Mouse (Mus musculus): Measurements from ENCODE around the gene Aff1.

Aff1 gene

GRCm38 (mm10) chr5:103772252-103772651 lies 80.1 kb downstream of the Aff1 start:
- no peak for DNase-seq (ENCODE audit: low read depth)

GRCm38 (mm10) chr5:103773100-103773552 lies 81.0 kb downstream of the Aff1 start:
- no peak for DNase-seq (ENCODE audit: low read depth)

GRCm38 (mm10) chr5:103774703-103775333 lies 82.6 kb downstream of the Aff1 start:
- no peak for DNase-seq (ENCODE audit: low read depth)

GRCm38 (mm10) chr5:103775429-103775828 lies 83.3 kb downstream of the Aff1 start:
- DNase-seq (ENCODE audit: low read depth): no peak

- DNase-seq (ENCODE audit: low read depth): no peak
Measured at GRCm38 (mm10) chr5:103776842-103777241, 84.7 kb downstream of the Aff1 start.

- DNase-seq (ENCODE audit: low read depth): no peak
Measured at GRCm38 (mm10) chr5:103777446-103777845, 85.3 kb downstream of the Aff1 start.

GRCm38 (mm10) chr5:103778314-103779117 lies 86.3 kb downstream of the Aff1 start:
- no peak for DNase-seq (ENCODE audit: low read depth)

GRCm38 (mm10) chr5:103779836-103780235 lies 87.7 kb downstream of the Aff1 start:
- DNase-seq (ENCODE audit: low read depth): no peak

- DNase-seq (ENCODE audit: low read depth): no peak
Measured at GRCm38 (mm10) chr5:103780266-103780665, 88.1 kb downstream of the Aff1 start.

GRCm38 (mm10) chr5:103780836-103781235 lies 88.7 kb downstream of the Aff1 start:
- DNase-seq (ENCODE audit: low read depth): no peak

- DNase-seq (ENCODE audit: low read depth): no peak
Measured at GRCm38 (mm10) chr5:103783086-103783668, 91.0 kb downstream of the Aff1 start.

GRCm38 (mm10) chr5:103786096-103786495 lies 93.9 kb downstream of the Aff1 start:
- DNase-seq (ENCODE audit: low read depth): no peak

GRCm38 (mm10) chr5:103788476-103788875 lies 96.3 kb downstream of the Aff1 start:
- DNase-seq (ENCODE audit: low read depth): no peak

- DNase-seq (ENCODE audit: low read depth): no peak
Measured at GRCm38 (mm10) chr5:103788976-103789375, 96.8 kb downstream of the Aff1 start.

GRCm38 (mm10) chr5:103789619-103790116 lies 97.5 kb downstream of the Aff1 start:
- DNase-seq (ENCODE audit: low read depth): no peak

- DNase-seq (ENCODE audit: low read depth): no peak
Measured at GRCm38 (mm10) chr5:103791741-103792140, 99.6 kb downstream of the Aff1 start.

- no peak for DNase-seq (ENCODE audit: low read depth)
Measured at GRCm38 (mm10) chr5:103795121-103795520, 102.9 kb downstream of the Aff1 start.

GRCm38 (mm10) chr5:103796035-103796434 lies 103.9 kb downstream of the Aff1 start:
- no peak for DNase-seq (ENCODE audit: low read depth)

- no peak for DNase-seq (ENCODE audit: low read depth)
Measured at GRCm38 (mm10) chr5:103797774-103798173, 105.6 kb downstream of the Aff1 start.

- no peak for DNase-seq (ENCODE audit: low read depth)
Measured at GRCm38 (mm10) chr5:103799438-103799837, 107.3 kb downstream of the Aff1 start.

GRCm38 (mm10) chr5:103800009-103800408 lies 107.8 kb downstream of the Aff1 start:
- no peak for DNase-seq (ENCODE audit: low read depth)

- DNase-seq (ENCODE audit: low read depth): no peak
Measured at GRCm38 (mm10) chr5:103803386-103803785, 111.2 kb downstream of the Aff1 start.

Measured in induced T-regulatory cell, adult 2 months (primary cell).